19 mouse cellular contexts compared by ENCODE assay signal in genomic region chr11:95811741-95812140, GRCm38 (mm10). TPM values are rescaled to one million over a fixed set of nuclear protein-coding genes. Genes with fewer than 3 reads are reported as not detected.
"Had no signal": no experiment of that assay in that cellular context is flagged by ENCODE, and none has a peak within 500 bp of the region (broad histone marks: within the 10 kb centered on the region; RNA-seq: fewer than 3 reads in every experiment).

No protein-coding gene starts in this region.

- H3K27ac ChIP-seq: intestine, embryonic 15.5 days; limb, embryonic 12.5 days; limb, embryonic 15.5 days; neural tube, embryonic 13.5 days; stomach, embryonic 15.5 days had no signal

- H3K9me3 ChIP-seq: intestine, embryonic 15.5 days; limb, embryonic 15.5 days; stomach, embryonic 15.5 days had no signal

- H3K9ac ChIP-seq: intestine, embryonic 15.5 days; limb, embryonic 12.5 days; limb, embryonic 15.5 days; neural tube, embryonic 13.5 days; stomach, embryonic 15.5 days had no signal

- H3K4me2 ChIP-seq: intestine, embryonic 15.5 days; limb, embryonic 12.5 days; limb, embryonic 15.5 days; neural tube, embryonic 13.5 days; stomach, embryonic 15.5 days had no signal

- DNase-seq: kidney, adult 18-20 months; kidney, adult 9 months; kidney, postnatal 14 days; kidney, postnatal 4 days; left cerebral cortex, postnatal 4 days; lung, adult 2 months; lung, postnatal 14 days; lung, postnatal 4 days; midbrain, embryonic 14.5 days; retina, postnatal 1 day; right cerebral cortex, postnatal 25 days; spleen, adult 18-20 months; thymus, postnatal 25 days had no signal

- H3K4me1 ChIP-seq: intestine, embryonic 15.5 days; limb, embryonic 12.5 days; limb, embryonic 15.5 days; stomach, embryonic 15.5 days had no signal

- ATAC-seq: intestine, embryonic 15.5 days had no signal

- H3K27me3 ChIP-seq: intestine, embryonic 15.5 days; limb, embryonic 12.5 days; limb, embryonic 15.5 days; neural tube, embryonic 13.5 days; stomach, embryonic 15.5 days had no signal

- H3K4me3 ChIP-seq: intestine, embryonic 15.5 days; limb, embryonic 12.5 days; limb, embryonic 15.5 days; neural tube, embryonic 13.5 days; stomach, embryonic 15.5 days had no signal

- H3K36me3 ChIP-seq: intestine, embryonic 15.5 days; limb, embryonic 12.5 days; limb, embryonic 15.5 days; neural tube, embryonic 13.5 days; stomach, embryonic 15.5 days had no signal

RNA-seq across cellular contexts. Expression of gene Phospho1, which starts 12.6 kb away (rescaled TPM):
- polyA plus RNA-seq: kidney, embryonic 16.5 days; limb, embryonic 12.5 days; neural tube, embryonic 13.5 days had no signal
